In genomic region chr5:33352273-33352645, GRCm38 (mm10) we compare ENCODE assay signal across 17 mouse cellular contexts. TPM values are rescaled to one million over a fixed set of nuclear protein-coding genes. Genes with fewer than 3 reads are reported as not detected.
DNase-seq lines count a peak whose midpoint lies in the region; ATAC-seq and TF ChIP-seq lines count a peak whose summit lies in the region.
"Had no signal": no experiment of that assay in that cellular context is flagged by ENCODE, and none has a peak within 500 bp of the region (broad histone marks: within the 10 kb centered on the region; RNA-seq: fewer than 3 reads in every experiment).

No protein-coding gene starts in this region.

- peak overlapping the region; percentile 70 for H3K27ac ChIP-seq in spleen, adult 2 months (ENCODE audit: insufficient read depth, low read length)
- peak overlapping the region; percentile 95 for H3K27ac ChIP-seq in bone marrow macrophage, adult 2 months (ENCODE audit: insufficient read depth, low read depth, low read length)
- 0 out of 2 replicates have a peak overlapping the region, but pooled peaks have one; percentile 34 for H3K27ac ChIP-seq in limb, embryonic 14.5 days (replicated peaks; ENCODE audit: low read depth, low read length)
- H3K27ac ChIP-seq in intestine, embryonic 15.5 days, result no peak overlapping the region
- no peak overlapping the region for H3K27ac ChIP-seq in hindbrain, embryonic 14.5 days

- no peak for TF ChIP-seq POLR2A in spleen, adult 2 months (IDR thresholded peaks at IDR 0.05; ENCODE audit: low read depth, low read length)
- TF ChIP-seq POLR2A in bone marrow macrophage, adult 2 months (IDR thresholded peaks at IDR 0.05; ENCODE audit: borderline replicate concordance, low read depth, low read length), result no peak
- no peak for TF ChIP-seq POLR2A in limb, embryonic 14.5 days (IDR thresholded peaks at IDR 0.05; ENCODE audit: borderline replicate concordance, extremely low read depth, insufficient read depth, insufficient read length)

- no peak overlapping the region for H3K9ac ChIP-seq in limb, embryonic 14.5 days (ENCODE audit: low read depth, low read length, severe bottlenecking)
- no peak overlapping the region for H3K9ac ChIP-seq in intestine, embryonic 15.5 days
- no peak overlapping the region for H3K9ac ChIP-seq in hindbrain, embryonic 14.5 days
- H3K9ac ChIP-seq: embryonic facial prominence, embryonic 12.5 days; forebrain, postnatal 0 days; liver, embryonic 13.5 days had no signal

- peaks cover 8% of the 10 kb centered on the region; the same call in 1 of the 2 replicates for H3K4me1 ChIP-seq in spleen, adult 2 months (ENCODE audit: control insufficient read depth, insufficient read depth, insufficient read length)
- peaks cover 55% of the 10 kb centered on the region for H3K4me1 ChIP-seq in bone marrow macrophage, adult 2 months (ENCODE audit: control insufficient read depth, insufficient read depth, low read length)
- peaks cover 22% of the 10 kb centered on the region for H3K4me1 ChIP-seq in limb, embryonic 14.5 days (ENCODE audit: control insufficient read depth, insufficient read depth, low read length)
- H3K4me1 ChIP-seq in intestine, embryonic 15.5 days (replicated peaks), result peaks cover 3% of the 10 kb centered on the region; the same call in 1 of the 2 replicates
- no peaks in the 10 kb centered on the region; the same call in 1 of the 2 replicates for H3K4me1 ChIP-seq in hindbrain, embryonic 14.5 days (replicated peaks; ENCODE audit: control insufficient read depth, insufficient read depth, low read length)

- no peaks in the 10 kb centered on the region for H3K9me3 ChIP-seq in limb, embryonic 14.5 days (ENCODE audit: control insufficient read depth, low read length)
- H3K9me3 ChIP-seq in intestine, embryonic 15.5 days, result no peaks in the 10 kb centered on the region
- no peaks in the 10 kb centered on the region for H3K9me3 ChIP-seq in hindbrain, embryonic 14.5 days (ENCODE audit: control insufficient read depth, low read length)
- H3K9me3 ChIP-seq: embryonic facial prominence, embryonic 12.5 days; liver, embryonic 13.5 days had no signal

- no peaks in the 10 kb centered on the region for H3K27me3 ChIP-seq in spleen, adult 2 months (ENCODE audit: control insufficient read depth, insufficient read depth, low read length)
- no peaks in the 10 kb centered on the region for H3K27me3 ChIP-seq in limb, embryonic 14.5 days (ENCODE audit: control insufficient read depth, insufficient read depth, low read length)
- H3K27me3 ChIP-seq in splenic B cell, adult 2 months (ENCODE audit: control insufficient read depth, insufficient read depth, low read length, poor library complexity, severe bottlenecking), result no peaks in the 10 kb centered on the region
- no peaks in the 10 kb centered on the region for H3K27me3 ChIP-seq in intestine, embryonic 15.5 days (replicated peaks)
- H3K27me3 ChIP-seq in hindbrain, embryonic 14.5 days (ENCODE audit: control insufficient read depth, insufficient read depth, low read length), result no peaks in the 10 kb centered on the region
- H3K27me3 ChIP-seq: embryonic facial prominence, embryonic 12.5 days; liver, embryonic 13.5 days had no signal

- H3K36me3 ChIP-seq in spleen, adult 2 months (ENCODE audit: control insufficient read depth, insufficient read depth, low read length), result no peaks in the 10 kb centered on the region
- no peaks in the 10 kb centered on the region for H3K36me3 ChIP-seq in limb, embryonic 14.5 days (ENCODE audit: control insufficient read depth, insufficient read depth, low read length)
- no peaks in the 10 kb centered on the region for H3K36me3 ChIP-seq in splenic B cell, adult 2 months (ENCODE audit: control insufficient read depth, insufficient read depth, low read length, poor library complexity, severe bottlenecking)
- H3K36me3 ChIP-seq in intestine, embryonic 15.5 days, result no peaks in the 10 kb centered on the region
- no peaks in the 10 kb centered on the region for H3K36me3 ChIP-seq in hindbrain, embryonic 14.5 days (replicated peaks; ENCODE audit: control insufficient read depth, insufficient read depth)
- H3K36me3 ChIP-seq: embryonic facial prominence, embryonic 12.5 days; liver, embryonic 13.5 days had no signal

- no peak for TF ChIP-seq CTCF in spleen, adult 2 months (IDR thresholded peaks at IDR 0.05; ENCODE audit: extremely low read depth, insufficient read depth, insufficient read length, insufficient replicate concordance)
- TF ChIP-seq CTCF in bone marrow macrophage, adult 2 months (IDR thresholded peaks at IDR 0.05; ENCODE audit: low read depth, low read length), result no peak

- H3K4me3 ChIP-seq in spleen, adult 2 months (ENCODE audit: extremely low read depth, insufficient read depth, insufficient read length), result peak overlapping the region; percentile 43; the same call in 1 of the 2 replicates
- H3K4me3 ChIP-seq in bone marrow macrophage, adult 2 months (ENCODE audit: insufficient read depth, low read length), result peak overlapping the region; percentile 71
- no peak overlapping the region for H3K4me3 ChIP-seq in limb, embryonic 14.5 days (replicated peaks; ENCODE audit: low read length)
- no peak overlapping the region for H3K4me3 ChIP-seq in intestine, embryonic 15.5 days (replicated peaks)
- no peak overlapping the region for H3K4me3 ChIP-seq in hindbrain, embryonic 14.5 days (replicated peaks; ENCODE audit: low read length)
- H3K4me3 ChIP-seq: embryonic facial prominence, embryonic 12.5 days; liver, embryonic 13.5 days had no signal

- WGBS in spleen, adult 2 months, result 22% methylated on average over 8 of the region's 8 CpGs
- WGBS in limb, embryonic 14.5 days, result 60% methylated on average over 8 of the region's 8 CpGs
- 72% methylated on average over 8 of the region's 8 CpGs for WGBS in intestine, embryonic 15.5 days
- WGBS in hindbrain, embryonic 14.5 days, result 84% methylated on average over 8 of the region's 8 CpGs

- H3K4me2 ChIP-seq in limb, embryonic 14.5 days (replicated peaks; ENCODE audit: low read depth, low read length, severe bottlenecking), result no peak overlapping the region
- H3K4me2 ChIP-seq in intestine, embryonic 15.5 days (replicated peaks), result no peak overlapping the region
- no peak overlapping the region for H3K4me2 ChIP-seq in hindbrain, embryonic 14.5 days (replicated peaks)
- H3K4me2 ChIP-seq: embryonic facial prominence, embryonic 12.5 days; liver, embryonic 13.5 days had no signal

- no peak for ATAC-seq in limb, embryonic 14.5 days (ENCODE audit: low FRiP score, low read depth)
- ATAC-seq in intestine, embryonic 15.5 days, result no peak
- ATAC-seq in hindbrain, embryonic 14.5 days (ENCODE audit: low FRiP score), result no peak
- ATAC-seq: forebrain, postnatal 0 days; hindbrain, embryonic 16.5 days had no signal

- no peak for DNase-seq in spleen, adult 2 months (ENCODE audit: low read depth in 1 of 2, low spot score in 2 of 2)
- DNase-seq in spleen, postnatal 10 days (ENCODE audit: low spot score in 2 of 2), result no peak
- no peak for DNase-seq in limb, embryonic 14.5 days (ENCODE audit: low spot score)
- DNase-seq in splenic B cell, adult 2 months (ENCODE audit: low read depth, low spot score), result peak; percentile 69
- no peak for DNase-seq in thymus, postnatal 25 days
- DNase-seq in hindbrain, embryonic 14.5 days (ENCODE audit: low spot score), result no peak
- DNase-seq: adrenal gland, postnatal 10 days; cerebellum, postnatal 14 days; forebrain, postnatal 0 days; gastrocnemius, postnatal 14 days; kidney, adult 9 months; liver, embryonic 13.5 days; thymus, postnatal 4 days had no signal

RNA-seq across cellular contexts. Expression of gene Maea, which starts 16.9 kb away (rescaled TPM):
- 68.2 and 77.3 TPM in 2 replicates for polyA plus RNA-seq in spleen, adult 2 months (2012; rRNA removed)
- polyA plus RNA-seq in bone marrow macrophage, adult 2 months (2012; ENCODE audit: insufficient read depth, insufficient read length, missing spikeins), result 65.9 and 72.7 TPM in 2 replicates
- 168 and 170 TPM in 2 replicates for polyA plus RNA-seq in limb, embryonic 14.5 days (2012; rRNA removed)
- polyA plus RNA-seq in limb, embryonic 14.5 days (2014; fragmentation: Nextera tagmentation; extraction: Ambion mirVana), result 116 and 120 TPM in 2 replicates
- polyA plus RNA-seq in intestine, embryonic 15.5 days (2015; fragmentation: Nextera tagmentation; extraction: Ambion mirVana), result 126 and 128 TPM in 2 replicates
- 123 and 136 TPM in 2 replicates for polyA plus RNA-seq in hindbrain, embryonic 14.5 days (2014; fragmentation: Nextera tagmentation; extraction: Ambion mirVana)

RNA-seq across cellular contexts. Expression of gene Uvssa, which starts 26.1 kb away (rescaled TPM):
- 4.1 and 4.9 TPM in 2 replicates for polyA plus RNA-seq in spleen, adult 2 months (2012; rRNA removed)
- 13.0 and 15.9 TPM in 2 replicates for polyA plus RNA-seq in bone marrow macrophage, adult 2 months (2012; ENCODE audit: insufficient read depth, insufficient read length, missing spikeins)
- polyA plus RNA-seq in limb, embryonic 14.5 days (2012; rRNA removed), result 11.0 and 11.5 TPM in 2 replicates
- 10.0 and 11.7 TPM in 2 replicates for polyA plus RNA-seq in limb, embryonic 14.5 days (2014; fragmentation: Nextera tagmentation; extraction: Ambion mirVana)
- 6.7 and 6.8 TPM in 2 replicates for polyA plus RNA-seq in intestine, embryonic 15.5 days (2015; fragmentation: Nextera tagmentation; extraction: Ambion mirVana)
- polyA plus RNA-seq in hindbrain, embryonic 14.5 days (2014; fragmentation: Nextera tagmentation; extraction: Ambion mirVana), result 5.6 and 8.3 TPM in 2 replicates

Comparison
In these comparisons a context has a peak if more than half of its experiments do, and no peak if none do; other contexts are left out.
1. H3K27ac ChIP-seq: peak in spleen, adult 2 months (single experiment), bone marrow macrophage, adult 2 months (single experiment) and limb, embryonic 14.5 days (single experiment); none in intestine, embryonic 15.5 days (single experiment) and hindbrain, embryonic 14.5 days (single experiment).
2. H3K4me3 ChIP-seq: peak in spleen, adult 2 months (single experiment) and bone marrow macrophage, adult 2 months (single experiment); none in limb, embryonic 14.5 days (single experiment), intestine, embryonic 15.5 days (single experiment) and hindbrain, embryonic 14.5 days (single experiment).